Mouse (Mus musculus): Measurements from ENCODE around the gene Hspb6. TPM values are rescaled to one million over a fixed set of nuclear protein-coding genes. Genes with fewer than 3 reads are reported as not detected.

Hspb6 gene
- polyA plus RNA-seq, 1 experiment from 2014 or later: 9.3 TPM

DNA sequence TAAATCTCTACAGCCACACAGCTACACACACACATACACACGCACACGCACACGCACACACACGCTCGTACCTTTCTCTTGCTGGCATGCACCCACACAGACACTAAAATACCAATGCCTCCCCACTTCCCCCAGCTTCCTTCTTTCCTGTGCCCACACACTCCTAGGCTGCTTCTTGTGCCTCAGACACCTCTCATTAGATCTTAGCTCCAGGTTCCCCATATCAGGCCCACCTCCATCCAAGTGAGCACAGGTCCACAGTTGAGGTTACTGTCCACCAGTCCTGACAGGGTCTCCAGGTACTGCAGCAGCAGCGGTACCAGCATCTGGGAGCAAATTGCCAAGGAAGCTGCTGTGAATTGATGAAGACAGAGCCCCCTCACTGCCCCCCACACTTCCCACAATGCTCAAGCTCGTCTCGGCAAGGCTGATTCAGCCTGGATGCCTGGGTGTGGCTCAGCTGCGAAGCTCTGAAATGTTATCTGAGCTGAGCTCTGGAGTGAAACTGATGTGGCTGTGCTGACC, 20.6 kb upstream of the Hspb6 start:
- ATAC-seq (replicated peaks): no peak
- no peaks in the 10 kb centered on the region for H3K27me3 ChIP-seq
- no peak overlapping the region for H3K27ac ChIP-seq (replicated peaks)
- no peak overlapping the region for H3K4me3 ChIP-seq
- peaks cover 44% of the 10 kb centered on the region for H3K4me1 ChIP-seq
- peaks cover 60% of the 10 kb centered on the region for H3K36me3 ChIP-seq
- H3K9ac ChIP-seq (replicated peaks): peak overlapping the region; percentile 94; the same call in 1 of the 2 replicates
- peak overlapping the region; percentile 78 for H3K4me2 ChIP-seq (replicated peaks)
- no peaks in the 10 kb centered on the region for H3K9me3 ChIP-seq
- 84% methylated on average over 9 of the region's 9 CpGs for WGBS

DNA sequence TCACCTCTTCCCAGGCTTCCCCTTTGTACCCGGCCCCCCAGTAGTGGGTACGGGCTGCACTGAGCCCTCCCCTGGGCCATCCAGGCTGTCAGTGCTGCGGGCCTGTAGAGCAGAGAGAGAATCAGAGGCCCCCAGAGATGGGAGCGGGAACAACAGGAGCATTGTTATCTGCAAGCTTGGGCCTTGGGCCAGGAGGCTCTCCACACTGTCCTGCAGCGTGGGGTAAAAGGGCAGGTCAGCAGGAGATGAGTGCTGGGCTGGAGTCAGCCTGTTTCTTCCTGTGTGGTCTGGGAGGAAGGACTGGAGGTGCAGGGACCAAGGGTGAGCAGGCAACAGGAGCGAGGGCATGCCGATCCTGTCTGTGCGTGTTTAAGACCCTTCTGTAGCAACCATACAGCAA, 19.0 kb upstream of the Hspb6 start:
- Histone ChIP-seq H3K4me2 (replicated peaks) (peak overlapping the region; percentile 78), H3K9me3 (no peaks in the 10 kb centered on the region), H3K36me3 (peaks cover 45% of the 10 kb centered on the region), H3K4me3 (peak overlapping the region; percentile 91), H3K27me3 (no peaks in the 10 kb centered on the region), H3K4me1 (peaks cover 38% of the 10 kb centered on the region), H3K9ac (replicated peaks) (peak overlapping the region; percentile 94), H3K27ac (replicated peaks) (no peak overlapping the region)
- no peak for ATAC-seq (replicated peaks)
- 8% methylated on average over 8 of the region's 8 CpGs for WGBS

GRCm38 (mm10) chr7:30533941-30534632, 17.9 kb upstream of the Hspb6 start:
- Histone ChIP-seq H3K4me3 (peak overlapping the region; percentile 91), H3K4me2 (replicated peaks) (peak overlapping the region; percentile 78), H3K9ac (replicated peaks) (peak overlapping the region; percentile 94), H3K9me3 (no peaks in the 10 kb centered on the region), H3K4me1 (peaks cover 38% of the 10 kb centered on the region), H3K27me3 (no peaks in the 10 kb centered on the region), H3K27ac (replicated peaks) (peak overlapping the region; percentile 98), H3K36me3 (peaks cover 33% of the 10 kb centered on the region)
- ATAC-seq (replicated peaks): peak; percentile 48
- WGBS: 2% methylated on average over 26 of the region's 26 CpGs

- no peaks in the 10 kb centered on the region for H3K9me3 ChIP-seq
- peak; percentile 87 for ATAC-seq (replicated peaks)
- peak within 1 kb of the TSS; percentile 98 for H3K27ac ChIP-seq (replicated peaks)
- H3K4me3 ChIP-seq: peak within 1 kb of the TSS; percentile 91
- H3K9ac ChIP-seq (replicated peaks): peak within 1 kb of the TSS; percentile 94
- no peaks in the 10 kb centered on the region for H3K27me3 ChIP-seq
- under 1% methylated on average over 62 of the region's 84 CpGs for WGBS
- peak within 1 kb of the TSS; percentile 78 for H3K4me2 ChIP-seq (replicated peaks)
- peaks cover 29% of the 10 kb centered on the region for H3K36me3 ChIP-seq
- H3K4me1 ChIP-seq: peaks cover 38% of the 10 kb centered on the region
Measured at GRCm38 (mm10) chr7:30534633-30535577, 17.1 kb upstream of the Hspb6 start, which contains the start of gene Arhgap33. Gene Arhgap33 (minus strand): TSS chr7:30535060.

DNA sequence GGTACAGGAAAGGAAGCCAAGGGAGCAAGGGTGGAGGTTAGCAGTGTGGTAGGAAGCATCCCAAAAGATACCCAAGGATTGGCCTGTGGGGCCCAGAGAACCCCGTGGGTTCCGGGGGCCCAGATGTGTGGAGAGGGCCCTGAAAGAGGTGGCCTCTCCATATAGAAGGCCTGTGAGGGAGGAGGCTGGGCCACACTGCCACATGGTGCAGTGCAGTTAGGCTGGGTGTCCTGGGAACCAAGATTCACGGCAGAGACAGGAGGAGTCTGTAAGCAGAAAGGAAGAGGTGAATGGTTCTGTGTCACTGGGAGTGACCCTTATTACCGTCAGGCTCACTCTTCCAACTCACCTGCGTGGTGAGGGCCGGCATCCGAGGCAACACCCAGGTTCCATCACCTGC, 11.4 kb upstream of the Hspb6 start:
- ATAC-seq (replicated peaks): no peak
- H3K36me3 ChIP-seq: peaks cover 15% of the 10 kb centered on the region
- H3K27me3 ChIP-seq: no peaks in the 10 kb centered on the region
- no peak overlapping the region for H3K4me3 ChIP-seq
- no peak overlapping the region for H3K9ac ChIP-seq (replicated peaks)
- H3K27ac ChIP-seq (replicated peaks): no peak overlapping the region
- WGBS: 90% methylated on average over 7 of the region's 7 CpGs
- no peaks in the 10 kb centered on the region for H3K9me3 ChIP-seq
- H3K4me2 ChIP-seq (replicated peaks): no peak overlapping the region
- peaks cover 5% of the 10 kb centered on the region for H3K4me1 ChIP-seq

DNA sequence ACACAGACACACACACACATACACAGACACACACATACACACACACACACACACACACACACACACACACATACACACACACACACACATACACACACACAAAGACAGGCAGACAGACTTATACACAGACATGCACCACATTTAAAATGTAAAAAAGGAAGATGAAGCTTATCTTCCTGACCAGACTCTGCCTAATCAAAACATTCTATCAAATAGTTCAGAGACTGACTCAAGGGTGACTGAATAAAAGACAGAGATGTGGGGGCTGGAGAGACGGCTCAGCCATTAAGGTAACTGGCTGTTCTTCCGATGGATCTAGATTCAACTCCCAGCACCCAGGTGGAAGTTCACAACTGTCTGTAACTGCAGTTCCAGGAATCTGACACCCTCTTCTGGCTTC, 7.7 kb upstream of the Hspb6 start:
- Histone ChIP-seq H3K36me3 (peaks cover 36% of the 10 kb centered on the region), H3K4me2 (replicated peaks) (no peak overlapping the region)

GRCm38 (mm10) chr7:30549880-30550279, 2.1 kb upstream of the Hspb6 start:
- H3K9me3 ChIP-seq: no peaks in the 10 kb centered on the region
- H3K9ac ChIP-seq (replicated peaks): no peak overlapping the region
- 95% methylated on average over 2 of the region's 2 CpGs for WGBS
- H3K36me3 ChIP-seq: peaks cover 26% of the 10 kb centered on the region
- ATAC-seq (replicated peaks): no peak
- H3K4me1 ChIP-seq: peaks cover 21% of the 10 kb centered on the region
- H3K27ac ChIP-seq (replicated peaks): no peak overlapping the region
- H3K27me3 ChIP-seq: no peaks in the 10 kb centered on the region
- no peak overlapping the region for H3K4me2 ChIP-seq (replicated peaks)
- H3K4me3 ChIP-seq: no peak overlapping the region

More for the DNA sequence above, 7.7 kb upstream of the Hspb6 start:
- H3K9me3 ChIP-seq: no peaks in the 10 kb centered on the region
- 94% methylated on average over 2 of the region's 2 CpGs for WGBS
- H3K27ac ChIP-seq (replicated peaks): no peak overlapping the region
- H3K4me3 ChIP-seq: no peak overlapping the region
- no peaks in the 10 kb centered on the region for H3K4me1 ChIP-seq
- H3K27me3 ChIP-seq: no peaks in the 10 kb centered on the region
- H3K9ac ChIP-seq (replicated peaks): no peak overlapping the region
- no peak for ATAC-seq (replicated peaks)

- no peak for ATAC-seq (replicated peaks)
- 86% methylated on average over 1 of the region's 1 CpGs for WGBS
- Histone ChIP-seq H3K9ac (replicated peaks) (no peak overlapping the region), H3K4me2 (replicated peaks) (no peak overlapping the region), H3K27ac (replicated peaks) (0 out of 2 replicates have a peak overlapping the region, but pooled peaks have one; percentile 21), H3K27me3 (no peaks in the 10 kb centered on the region), H3K9me3 (no peaks in the 10 kb centered on the region), H3K4me1 (peaks cover 21% of the 10 kb centered on the region), H3K4me3 (no peak overlapping the region), H3K36me3 (peaks cover 33% of the 10 kb centered on the region)
Measured at GRCm38 (mm10) chr7:30550603-30551002, 1.4 kb upstream of the Hspb6 start.

GRCm38 (mm10) chr7:30551445-30552101, 405 bp upstream of the Hspb6 start:
- peak; percentile 68 for ATAC-seq (replicated peaks)
- 2% methylated on average over 10 of the region's 10 CpGs for WGBS
- H3K9ac ChIP-seq (replicated peaks): peak overlapping the region; percentile 66
- H3K4me3 ChIP-seq: peak overlapping the region; percentile 74
- H3K4me2 ChIP-seq (replicated peaks): peak overlapping the region; percentile 94
- peaks cover 33% of the 10 kb centered on the region for H3K36me3 ChIP-seq
- no peaks in the 10 kb centered on the region for H3K9me3 ChIP-seq
- H3K27ac ChIP-seq (replicated peaks): peak overlapping the region; percentile 99
- no peaks in the 10 kb centered on the region for H3K27me3 ChIP-seq
- H3K4me1 ChIP-seq: peaks cover 21% of the 10 kb centered on the region

GRCm38 (mm10) chr7:30553021-30553589, 1.1 kb downstream of the Hspb6 start:
- no peaks in the 10 kb centered on the region for H3K9me3 ChIP-seq
- 2% methylated on average over 23 of the region's 23 CpGs for WGBS
- no peak for ATAC-seq (replicated peaks)

More at GRCm38 (mm10) chr7:30553021-30553589, 1.1 kb downstream of the Hspb6 start:
- no peaks in the 10 kb centered on the region for H3K27me3 ChIP-seq
- peak overlapping the region; percentile 94 for H3K4me2 ChIP-seq (replicated peaks)
- H3K27ac ChIP-seq (replicated peaks): peak overlapping the region; percentile 99
- H3K9ac ChIP-seq (replicated peaks): peak overlapping the region; percentile 54
- H3K36me3 ChIP-seq: peaks cover 37% of the 10 kb centered on the region
- peaks cover 23% of the 10 kb centered on the region for H3K4me1 ChIP-seq
- peak overlapping the region; percentile 74 for H3K4me3 ChIP-seq
